Mouse (Mus musculus) right cerebral cortex, postnatal 14 days (tissue): ENCODE measurements at regions not wholly inside any gene's neighbourhood (a gene's known extent, or its start where the extent isn't known, plus 50 kb on each side); places are given as distances from the start of the nearest gene placed in this dataset.

Experiments used
- DNase-seq: peaks from one replicate; pipeline ENCODE4 v3.0.0; 2022

GRCm38 (mm10) chr12:112235841-112236240, 89.8 kb downstream of the Kif26a start:
- DNase-seq: no peak

DNA sequence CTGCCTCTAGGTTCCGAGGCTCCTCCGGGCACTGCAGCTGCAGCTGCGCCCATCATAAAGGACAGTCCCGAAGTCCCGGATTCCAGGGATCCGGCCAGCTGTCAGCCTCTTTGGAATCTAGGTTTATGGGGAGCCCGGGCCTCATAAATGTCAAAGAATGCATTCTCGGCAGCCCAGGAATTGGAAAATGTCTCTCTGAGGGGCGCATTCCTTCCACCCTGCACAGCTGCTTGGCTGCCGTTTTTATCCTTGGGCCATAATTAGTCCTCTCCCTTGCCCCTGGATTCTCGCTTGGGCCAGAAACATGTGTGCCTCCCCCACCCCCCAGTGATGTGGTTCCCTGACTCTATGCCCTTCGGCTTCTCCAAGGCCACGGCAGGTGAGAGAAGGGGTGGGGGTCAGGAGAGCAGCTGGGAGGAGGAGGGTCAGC, 91.1 kb downstream of the Kif26a start:
- no peak for DNase-seq

- no peak for DNase-seq
Observed at GRCm38 (mm10) chr12:112238834-112239233, 92.8 kb downstream of the Kif26a start.

DNA sequence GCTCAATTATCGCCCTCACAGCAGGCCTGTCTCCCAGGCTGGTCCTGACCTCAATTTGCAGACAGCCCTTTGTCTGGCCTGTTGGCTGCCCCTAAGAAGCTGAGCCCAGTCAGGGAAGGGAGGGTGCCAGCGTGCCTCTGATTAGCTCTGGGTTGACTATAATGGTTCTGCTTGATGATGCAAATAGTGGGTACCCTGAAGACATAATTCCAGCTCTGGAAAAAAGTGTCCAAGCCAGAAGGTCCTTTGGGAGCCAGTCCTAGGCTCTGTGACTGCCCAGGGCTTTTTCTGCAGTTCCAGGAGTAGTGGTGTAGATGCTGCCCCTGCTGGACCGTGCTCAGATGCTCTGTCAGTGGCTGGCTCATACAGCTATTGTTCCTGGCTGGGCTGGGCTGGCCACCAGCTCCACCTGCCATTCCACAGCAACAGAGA, 95.7 kb downstream of the Kif26a start:
- no peak for DNase-seq

GRCm38 (mm10) chr12:112243231-112243630, 97.2 kb downstream of the Kif26a start:
- no peak for DNase-seq

- DNase-seq: no peak
Observed at GRCm38 (mm10) chr12:112250894-112251293, 104.9 kb downstream of the Kif26a start.

GRCm38 (mm10) chr12:112253461-112253860, 107.5 kb downstream of the Kif26a start:
- no peak for DNase-seq

DNA sequence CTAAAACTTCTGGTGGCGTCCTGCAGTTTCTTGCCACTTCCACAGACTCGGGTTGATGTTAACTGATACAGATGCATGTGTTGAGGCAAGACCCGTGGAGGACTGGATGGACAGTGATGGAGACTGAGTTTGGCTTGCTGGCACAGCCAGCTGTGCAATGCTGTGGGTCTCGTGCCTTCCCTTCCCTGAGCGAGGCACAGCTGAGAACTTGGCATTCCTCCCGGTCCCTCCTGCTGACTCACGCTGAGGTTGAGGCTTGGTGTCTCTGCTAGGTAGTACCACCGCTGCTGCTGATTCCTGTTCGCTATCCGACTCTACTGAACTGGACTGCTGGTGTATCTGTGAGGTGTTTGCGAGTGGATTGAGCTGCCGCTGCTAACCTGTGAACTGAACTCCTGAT, 109.2 kb downstream of the Kif26a start:
- DNase-seq: no peak

DNA sequence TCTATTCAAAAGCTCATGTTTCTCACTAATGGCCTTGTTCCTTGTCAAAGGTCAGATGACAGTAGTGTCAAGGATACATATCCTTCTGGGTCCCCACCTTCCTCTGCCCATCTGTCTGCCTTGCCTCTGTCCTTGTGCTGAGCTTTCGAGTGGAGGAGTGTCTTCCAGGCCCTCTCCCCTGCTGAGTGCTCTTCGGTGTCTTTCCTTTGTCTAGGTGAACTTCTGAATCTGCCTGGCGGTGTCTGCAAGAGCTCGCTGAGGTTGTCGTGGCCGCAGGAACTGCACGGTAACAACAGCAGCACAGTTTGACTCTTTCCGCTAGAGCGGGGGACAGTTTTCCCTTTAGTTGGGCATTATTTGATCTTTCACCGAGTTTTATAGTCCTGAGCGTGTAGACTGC, 111.7 kb downstream of the Kif26a start:
- DNase-seq: no peak

DNA sequence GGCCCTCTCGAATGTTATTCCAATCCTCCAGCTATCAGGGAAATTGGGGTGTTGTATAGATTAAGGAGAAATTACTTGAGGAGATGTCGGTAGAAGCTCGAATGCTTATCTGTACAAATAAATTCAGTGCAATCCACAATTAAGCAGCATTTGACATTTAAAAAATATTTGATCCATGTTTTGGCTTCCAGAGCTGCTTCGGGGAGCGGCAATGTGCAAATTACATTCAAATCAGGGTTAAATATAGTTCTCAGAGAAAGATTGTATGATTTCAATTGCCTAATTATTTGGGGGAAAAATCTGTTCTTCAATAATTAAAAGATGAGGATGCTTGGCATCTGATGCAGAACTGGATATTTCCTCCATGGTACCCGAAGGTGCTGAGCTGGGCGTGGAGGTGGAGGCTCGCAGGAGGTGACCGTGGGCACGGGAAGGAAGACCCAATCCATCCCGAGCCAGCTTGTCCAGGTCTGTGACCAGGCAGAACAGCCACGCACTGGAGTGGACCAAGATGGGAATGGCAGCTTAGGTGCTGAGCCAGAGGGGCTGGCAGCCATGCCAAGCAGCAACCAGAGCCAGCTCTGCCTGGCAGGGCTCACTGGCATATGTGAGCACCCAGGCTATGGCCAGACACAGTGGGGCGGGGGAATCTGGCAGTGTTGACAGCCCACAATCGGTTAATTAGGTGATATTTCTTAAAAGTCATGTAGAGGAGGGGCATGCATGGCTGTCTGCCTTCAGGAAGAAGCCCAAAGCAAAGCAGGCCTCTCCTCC, 117.5 kb downstream of the Kif26a start:
- DNase-seq: peak; percentile 38

GRCm38 (mm10) chr12:112264201-112264600, 118.2 kb downstream of the Kif26a start:
- DNase-seq: no peak

- no peak for DNase-seq
Observed at GRCm38 (mm10) chr12:112265289-112265969, 119.4 kb downstream of the Kif26a start.

DNA sequence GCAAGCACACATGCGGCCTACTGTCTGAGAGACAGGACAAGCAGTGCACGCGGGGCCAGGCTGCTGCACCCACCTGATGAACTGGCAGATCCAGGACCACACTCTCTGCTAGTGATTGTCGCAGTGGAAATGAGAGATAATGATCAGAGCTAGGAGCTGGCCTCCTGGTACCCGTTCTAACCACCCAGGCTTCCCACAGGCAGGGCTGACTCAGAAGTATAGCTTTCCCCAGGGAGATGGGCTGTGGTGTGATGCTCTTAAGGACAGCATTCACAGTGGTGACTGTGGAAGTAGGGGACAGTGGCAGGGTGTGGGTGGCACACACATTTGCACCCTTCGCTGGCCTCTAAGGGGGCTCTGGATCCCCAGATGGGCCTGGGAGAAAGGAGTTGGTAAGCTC, 128.0 kb downstream of the Kif26a start:
- DNase-seq: no peak

- DNase-seq: no peak
Observed at GRCm38 (mm10) chr12:112274756-112275155, 128.7 kb downstream of the Kif26a start.

GRCm38 (mm10) chr12:112276651-112277050, 130.6 kb downstream of the Kif26a start:
- no peak for DNase-seq

DNA sequence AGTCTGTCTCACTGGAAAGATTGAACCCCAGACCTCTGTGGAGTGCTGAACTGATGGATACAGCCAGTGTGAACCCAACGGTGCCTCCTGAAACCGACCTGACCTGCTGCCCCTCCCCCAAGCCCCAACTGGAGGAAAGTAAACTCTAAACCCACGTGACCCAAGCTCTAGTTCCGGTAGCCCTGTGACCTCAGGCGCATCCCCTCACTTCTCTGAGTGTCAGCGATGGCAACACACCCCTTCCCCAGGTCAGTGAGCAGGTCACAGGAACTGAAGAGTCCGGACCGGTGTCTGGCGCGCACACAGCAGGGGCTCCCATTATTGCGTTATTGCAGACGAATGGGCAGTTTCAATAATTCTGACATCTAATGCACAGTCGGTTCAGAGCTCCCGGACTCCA, 131.5 kb downstream of the Kif26a start:
- no peak for DNase-seq

DNA sequence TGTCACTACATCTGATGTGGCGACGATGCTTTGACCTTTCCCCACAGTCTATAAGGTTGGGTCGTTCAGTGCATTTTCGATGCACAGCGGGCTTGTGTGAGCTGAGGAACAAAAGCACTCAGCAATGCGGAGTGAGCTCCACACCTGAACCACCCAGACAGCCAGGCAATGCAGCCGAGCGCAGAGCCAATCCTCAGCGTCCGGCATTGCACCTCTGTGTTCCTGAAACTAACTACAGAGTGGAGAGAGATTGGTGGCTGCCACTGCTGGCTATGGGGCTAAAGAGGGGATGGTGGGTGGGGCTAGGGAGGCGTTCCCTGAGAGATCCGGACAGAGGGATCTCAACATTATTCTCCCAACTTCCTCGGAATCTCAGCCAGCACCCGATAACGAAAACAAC, 139.1 kb downstream of the Kif26a start:
- DNase-seq: no peak

DNA sequence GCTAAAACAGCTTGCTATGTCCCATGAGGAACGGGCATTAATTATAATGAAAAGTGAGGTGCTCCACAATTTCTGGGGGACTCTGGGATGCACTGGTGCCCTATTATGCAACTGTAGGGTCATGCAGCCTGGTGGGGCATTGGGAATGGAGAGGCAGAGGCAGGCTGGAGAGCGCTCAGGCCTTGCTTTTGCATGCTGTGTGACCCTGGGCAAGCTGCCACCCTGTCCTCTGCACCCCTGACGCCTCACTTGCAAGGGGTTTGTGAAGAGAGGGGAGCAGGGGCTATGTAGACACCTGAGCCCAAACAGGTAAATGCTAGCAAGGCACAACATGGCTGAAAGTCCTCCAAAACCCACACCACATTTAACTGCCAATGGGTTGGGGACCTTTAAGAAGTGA, 142.8 kb downstream of the Kif26a start:
- DNase-seq: no peak

DNA sequence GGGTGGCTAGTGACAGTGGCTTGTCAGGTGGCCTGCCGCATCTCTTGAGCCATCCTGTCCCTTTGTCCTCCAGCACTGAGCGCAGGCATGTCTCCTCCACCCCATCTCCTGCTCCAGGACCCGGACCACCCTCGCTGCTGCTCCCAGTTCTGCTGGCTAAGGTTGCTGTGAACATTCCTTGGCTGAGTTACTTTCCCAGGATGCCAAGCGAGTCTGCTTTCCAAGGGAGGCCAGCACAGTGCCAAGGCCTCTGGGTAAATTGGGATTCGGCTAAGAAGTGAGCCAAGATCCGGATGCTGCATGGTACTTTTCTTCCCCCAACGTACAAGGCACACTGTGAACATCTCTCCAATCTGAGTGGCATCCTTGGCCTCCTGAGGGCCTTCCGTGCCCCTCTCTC, 144.3 kb downstream of the Kif26a start:
- DNase-seq: peak; percentile 28

- no peak for DNase-seq
Observed at GRCm38 (mm10) chr12:112291748-112292561, 145.9 kb downstream of the Kif26a start.

DNA sequence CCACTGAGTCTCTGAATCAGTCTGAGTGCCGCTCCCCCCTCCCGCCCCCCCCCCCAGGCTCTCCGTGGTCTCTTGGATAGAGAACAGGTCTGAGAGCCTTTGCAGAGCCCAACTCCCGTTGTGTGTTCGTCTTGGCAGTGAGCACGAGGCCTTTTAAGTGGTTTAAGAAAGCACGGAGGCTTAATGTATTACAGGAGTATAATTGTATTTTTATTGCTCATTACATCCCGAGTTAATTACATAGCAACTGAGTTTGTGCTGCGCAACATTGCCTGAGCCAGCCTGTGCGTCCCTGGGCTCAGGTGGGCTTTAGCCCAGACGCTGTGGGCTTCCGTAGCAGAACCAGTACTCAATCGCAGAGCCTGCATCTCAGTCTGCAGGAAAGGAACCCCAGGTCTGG, 147.1 kb downstream of the Kif26a start:
- no peak for DNase-seq

GRCm38 (mm10) chr12:112295337-112295941, 149.4 kb downstream of the Kif26a start:
- no peak for DNase-seq

- DNase-seq: no peak
Observed at GRCm38 (mm10) chr12:112298521-112298920, 152.5 kb downstream of the Kif26a start.
